Mouse (Mus musculus): ENCODE measurements around the gene Rps28. TPM values are rescaled to one million over a fixed set of nuclear protein-coding genes. Genes with fewer than 3 reads are reported as not detected.

The Rps28 gene
- polyA plus RNA-seq, 1 experiment = 587 TPM

DNA sequence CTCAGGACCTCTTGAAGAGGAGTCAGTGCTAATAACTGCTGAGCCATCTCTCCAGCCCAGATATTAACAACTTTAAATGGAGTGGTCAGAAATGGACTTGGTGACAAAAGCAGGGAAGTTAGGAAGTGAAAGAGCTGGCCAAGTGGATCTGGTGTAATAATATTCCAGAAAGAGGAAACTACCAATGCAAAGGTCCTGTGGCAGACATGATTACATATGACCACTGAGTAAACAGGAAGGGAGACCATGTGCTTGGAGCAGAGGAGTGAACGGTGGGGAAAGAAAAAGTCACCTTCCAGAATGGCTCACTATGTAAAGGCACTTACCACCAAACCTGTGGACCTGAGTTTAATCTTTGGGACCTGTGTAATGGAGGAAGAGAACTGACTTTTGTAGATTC, 25.1 kb downstream of the Rps28 start:
- Histone ChIP-seq H3K27ac (replicated peaks; ENCODE audit: low read depth, low read length) (no peak overlapping the region), H3K4me3 (ENCODE audit: insufficient read depth, low read depth, low read length) (no peak overlapping the region), H3K4me1 (ENCODE audit: control insufficient read depth, insufficient read depth, insufficient read length, low read length) (peaks cover 7% of the 10 kb centered on the region)

DNA sequence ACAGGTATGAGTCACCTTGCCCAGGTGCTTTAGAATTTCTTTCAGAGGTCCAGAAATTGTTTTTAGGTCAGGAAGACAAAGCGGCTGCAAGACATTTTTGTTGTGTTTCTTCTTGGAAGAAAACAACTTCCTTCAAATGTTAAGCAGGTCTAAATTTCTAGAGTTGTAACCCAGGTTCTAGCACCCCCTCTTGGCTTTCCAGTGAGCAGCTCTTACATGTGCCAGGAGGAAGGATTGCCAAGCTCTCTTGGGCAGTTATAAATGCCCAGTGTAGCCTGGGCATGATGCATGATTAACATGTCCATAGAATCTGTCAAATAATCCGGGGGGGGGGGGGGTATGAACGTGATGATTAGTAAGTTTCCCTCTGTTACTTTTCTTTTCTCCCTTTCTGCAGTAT, 26.1 kb downstream of the Rps28 start:
- no peak overlapping the region for H3K4me3 ChIP-seq (ENCODE audit: insufficient read depth, low read depth, low read length)
- H3K27ac ChIP-seq (replicated peaks; ENCODE audit: low read depth, low read length) = no peak overlapping the region; the same call in 1 of the 2 replicates
- peaks cover 7% of the 10 kb centered on the region for H3K4me1 ChIP-seq (ENCODE audit: control insufficient read depth, insufficient read depth, insufficient read length, low read length)

DNA sequence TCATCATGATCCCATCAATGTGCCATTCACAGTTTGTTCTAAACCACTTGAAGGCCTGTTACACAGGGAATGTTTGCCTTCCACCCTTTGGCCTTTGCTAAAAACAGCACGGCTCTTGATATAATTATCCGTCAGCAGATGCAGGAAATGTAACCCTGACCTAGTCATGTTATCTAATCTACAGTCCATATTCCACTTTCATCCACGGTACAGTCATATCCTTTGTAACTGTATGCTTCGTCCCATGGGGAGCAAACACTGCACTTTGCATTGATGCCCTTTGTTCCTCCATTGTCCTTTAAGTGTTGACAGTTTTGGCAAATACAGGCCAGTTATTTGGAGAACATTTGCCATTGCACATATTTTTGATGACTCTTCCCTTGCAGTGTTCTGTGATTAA, 35.6 kb downstream of the Rps28 start:
- no peak overlapping the region for H3K4me3 ChIP-seq (ENCODE audit: insufficient read depth, low read depth, low read length)
- peaks cover 16% of the 10 kb centered on the region for H3K4me1 ChIP-seq (ENCODE audit: control insufficient read depth, insufficient read depth, insufficient read length, low read length)
- H3K27ac ChIP-seq (replicated peaks; ENCODE audit: low read depth, low read length) = peak overlapping the region; percentile 89

DNA sequence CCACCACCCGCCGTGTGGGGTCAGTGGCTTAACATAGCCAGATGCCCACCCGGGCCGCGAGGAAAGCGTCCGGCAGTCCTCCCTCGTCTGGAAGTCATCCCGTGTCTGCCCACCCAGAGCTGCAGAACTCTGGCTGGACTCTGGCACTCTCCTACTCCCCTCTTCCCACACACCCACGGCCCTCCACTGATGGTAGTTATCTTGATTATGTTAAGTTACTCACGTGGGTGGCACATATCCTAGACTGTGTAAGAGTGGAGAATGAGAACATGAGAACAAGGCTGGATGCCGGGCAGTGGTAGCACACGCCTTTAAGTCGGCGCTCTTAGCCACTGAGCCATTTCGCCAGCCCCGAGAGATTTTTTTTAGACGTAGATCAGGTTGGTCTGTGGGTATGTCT, 38.0 kb downstream of the Rps28 start:
- peaks cover 25% of the 10 kb centered on the region for H3K4me1 ChIP-seq (ENCODE audit: control insufficient read depth, insufficient read depth, insufficient read length, low read length)
- no peak overlapping the region for H3K4me3 ChIP-seq (ENCODE audit: insufficient read depth, low read depth, low read length)
- no peak overlapping the region for H3K27ac ChIP-seq (replicated peaks; ENCODE audit: low read depth, low read length)

DNA sequence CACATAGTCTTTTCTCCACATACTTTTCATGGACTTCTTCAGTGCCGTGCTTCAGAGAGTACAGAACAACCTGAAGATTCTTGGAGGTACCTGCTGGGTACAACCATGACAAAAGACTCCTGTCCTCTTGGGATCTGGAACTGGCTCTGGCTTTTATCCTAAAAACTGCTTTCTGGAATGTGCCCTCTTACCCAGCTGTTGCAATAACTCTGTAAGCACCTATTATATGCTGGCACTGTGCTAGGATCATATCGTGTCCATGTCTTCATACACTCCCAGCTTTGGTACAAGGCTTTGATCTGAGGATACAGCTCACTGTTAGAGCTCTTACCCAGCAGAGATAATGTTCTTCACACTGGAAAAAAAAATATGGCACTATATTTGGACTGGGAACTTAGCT, 39.4 kb downstream of the Rps28 start:
- H3K27ac ChIP-seq (replicated peaks; ENCODE audit: low read depth, low read length) = peak overlapping the region; percentile 35; the same call in 1 of the 2 replicates
- peaks cover 25% of the 10 kb centered on the region for H3K4me1 ChIP-seq (ENCODE audit: control insufficient read depth, insufficient read depth, insufficient read length, low read length)
- H3K4me3 ChIP-seq (ENCODE audit: insufficient read depth, low read depth, low read length) = no peak overlapping the region

DNA sequence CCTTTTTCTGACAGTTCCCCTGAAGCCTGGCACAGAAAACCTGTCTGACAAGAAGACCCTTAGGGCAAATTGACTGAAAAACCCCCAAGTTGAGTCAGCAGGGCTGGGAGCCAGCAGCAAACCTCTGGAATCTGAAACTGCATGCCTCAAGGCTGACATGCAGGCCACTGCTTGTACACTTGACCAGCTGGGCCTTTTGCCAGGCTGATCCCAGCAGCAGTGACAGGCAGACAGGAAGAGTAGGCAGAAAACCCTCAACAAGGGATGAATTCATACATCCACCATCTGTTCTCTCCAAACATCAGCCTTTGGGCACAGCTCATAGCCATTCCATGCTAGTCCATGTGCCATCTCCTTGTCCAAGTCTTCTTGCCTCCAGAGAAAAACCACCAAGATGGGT, 41.0 kb downstream of the Rps28 start:
- Histone ChIP-seq H3K4me3 (ENCODE audit: insufficient read depth, low read depth, low read length) (no peak overlapping the region), H3K27ac (replicated peaks; ENCODE audit: low read depth, low read length) (peak overlapping the region; percentile 87), H3K4me1 (ENCODE audit: control insufficient read depth, insufficient read depth, insufficient read length, low read length) (peaks cover 22% of the 10 kb centered on the region)

DNA sequence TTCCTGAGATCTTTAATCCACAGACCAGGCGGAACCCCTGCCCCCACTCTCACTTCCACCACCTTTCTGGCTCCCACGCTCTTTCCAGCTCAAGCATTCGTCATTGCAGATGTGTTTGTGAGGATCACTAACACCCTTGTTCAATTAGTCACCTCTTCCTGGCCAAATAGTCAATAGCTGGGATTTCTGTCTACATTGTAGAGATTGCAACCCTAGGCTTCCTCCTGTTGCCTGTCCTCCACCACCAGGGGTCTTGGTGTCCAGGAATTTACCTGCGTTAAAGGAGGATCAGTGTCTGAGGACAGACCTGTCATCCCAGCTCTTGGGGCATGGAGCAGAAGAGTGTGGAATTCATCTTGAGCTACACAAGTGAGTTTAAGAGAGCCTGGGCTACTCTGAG, 42.3 kb downstream of the Rps28 start:
- H3K4me3 ChIP-seq (ENCODE audit: insufficient read depth, low read depth, low read length) = peak overlapping the region; percentile 77
- peaks cover 20% of the 10 kb centered on the region for H3K4me1 ChIP-seq (ENCODE audit: control insufficient read depth, insufficient read depth, insufficient read length, low read length)
- peak overlapping the region; percentile 98 for H3K27ac ChIP-seq (replicated peaks; ENCODE audit: low read depth, low read length)

DNA sequence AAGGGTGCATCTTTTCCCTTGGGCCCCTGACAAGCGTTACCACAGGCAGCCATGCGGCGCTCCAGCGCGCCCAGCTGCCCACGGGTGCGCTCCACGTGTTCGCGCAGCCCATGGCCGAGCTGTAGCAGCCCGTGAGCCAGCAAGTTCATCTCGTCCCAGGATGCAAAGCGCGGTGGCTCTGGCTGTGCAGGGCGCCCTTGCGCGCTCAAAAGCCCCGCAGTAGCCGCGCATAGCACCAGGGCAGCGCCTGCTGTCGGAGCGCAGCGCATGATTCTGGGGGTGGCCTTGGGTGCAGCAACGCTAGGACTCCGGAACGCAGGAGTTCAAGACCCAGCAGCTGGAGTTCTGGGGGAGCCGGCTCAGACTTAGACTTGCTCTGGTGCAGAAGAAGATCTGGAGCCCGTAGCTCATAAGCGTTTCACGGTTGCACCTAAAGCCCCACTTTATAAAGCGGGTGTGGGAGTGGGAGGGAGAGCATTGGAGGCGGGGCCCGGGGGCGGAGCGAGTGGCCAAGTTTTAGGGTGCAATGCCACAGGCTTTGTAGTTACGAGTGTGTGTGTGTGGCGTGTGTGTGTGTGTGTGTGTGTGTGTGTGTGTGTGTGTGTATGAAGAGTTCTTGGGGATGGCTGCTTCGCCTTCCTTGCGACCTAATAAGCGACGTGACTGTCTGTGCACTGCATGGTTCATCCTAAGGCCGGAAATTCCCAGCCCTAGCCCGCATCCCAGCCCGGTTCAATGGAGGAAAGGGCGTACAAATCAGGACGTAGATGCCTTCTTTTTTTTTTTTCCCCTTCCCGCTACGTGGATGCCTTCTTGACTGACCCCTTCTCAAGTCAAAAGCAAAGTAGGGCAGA, 43.0 kb downstream of the Rps28 start, which contains the start of gene Angptl4:
TSS of gene Angptl4 (minus strand) at position 707 of the 854 bp plus-strand sequence.
- Histone ChIP-seq H3K4me1 (ENCODE audit: control insufficient read depth, insufficient read depth, insufficient read length, low read length) (peaks cover 20% of the 10 kb centered on the region), H3K27ac (replicated peaks; ENCODE audit: low read depth, low read length) (peak within 1 kb of the TSS; percentile 98), H3K4me3 (ENCODE audit: insufficient read depth, low read depth, low read length) (peak within 1 kb of the TSS; percentile 77)

DNA sequence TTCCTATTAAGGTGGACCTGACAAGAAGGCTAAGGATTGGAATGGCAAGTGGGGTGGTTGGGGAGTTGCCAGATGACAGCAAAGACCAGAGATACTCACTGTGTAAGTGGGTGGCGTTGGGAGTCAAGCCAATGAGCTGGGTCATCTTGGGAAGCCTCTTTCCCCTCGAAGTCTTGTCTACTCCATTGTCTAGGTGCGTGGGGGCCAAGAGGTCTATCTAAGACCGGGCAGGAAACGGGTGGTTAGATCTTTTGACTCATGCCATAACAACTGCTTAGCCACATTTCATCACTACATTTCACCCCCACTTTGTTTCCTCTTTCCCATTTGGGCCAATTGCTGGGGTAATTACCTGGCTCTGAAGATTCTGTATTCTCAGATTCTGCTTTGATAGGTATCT, 43.9 kb downstream of the Rps28 start:
- peak overlapping the region; percentile 77 for H3K4me3 ChIP-seq (ENCODE audit: insufficient read depth, low read depth, low read length)
- peaks cover 20% of the 10 kb centered on the region for H3K4me1 ChIP-seq (ENCODE audit: control insufficient read depth, insufficient read depth, insufficient read length, low read length)
- H3K27ac ChIP-seq (replicated peaks; ENCODE audit: low read depth, low read length) = peak overlapping the region; percentile 98

DNA sequence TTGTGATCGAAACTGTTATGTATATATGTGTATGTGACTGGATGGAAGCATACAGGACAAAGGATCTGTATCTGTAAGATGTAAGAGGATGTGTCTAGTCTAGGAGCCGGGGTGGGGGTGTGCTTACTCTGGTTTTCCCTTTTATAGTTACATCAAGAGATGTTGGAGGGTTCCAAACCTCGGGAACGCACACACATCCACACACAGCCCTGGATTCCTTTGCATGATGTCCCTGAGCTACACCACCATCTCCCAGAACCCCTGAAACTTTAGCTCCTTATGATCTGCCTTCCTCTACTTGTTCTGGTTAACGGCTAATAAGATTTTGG, 44.4 kb downstream of the Rps28 start:
- peaks cover 19% of the 10 kb centered on the region for H3K4me1 ChIP-seq (ENCODE audit: control insufficient read depth, insufficient read depth, insufficient read length, low read length)
- H3K4me3 ChIP-seq (ENCODE audit: insufficient read depth, low read depth, low read length) = peak overlapping the region; percentile 77
- peak overlapping the region; percentile 98 for H3K27ac ChIP-seq (replicated peaks; ENCODE audit: low read depth, low read length)

DNA sequence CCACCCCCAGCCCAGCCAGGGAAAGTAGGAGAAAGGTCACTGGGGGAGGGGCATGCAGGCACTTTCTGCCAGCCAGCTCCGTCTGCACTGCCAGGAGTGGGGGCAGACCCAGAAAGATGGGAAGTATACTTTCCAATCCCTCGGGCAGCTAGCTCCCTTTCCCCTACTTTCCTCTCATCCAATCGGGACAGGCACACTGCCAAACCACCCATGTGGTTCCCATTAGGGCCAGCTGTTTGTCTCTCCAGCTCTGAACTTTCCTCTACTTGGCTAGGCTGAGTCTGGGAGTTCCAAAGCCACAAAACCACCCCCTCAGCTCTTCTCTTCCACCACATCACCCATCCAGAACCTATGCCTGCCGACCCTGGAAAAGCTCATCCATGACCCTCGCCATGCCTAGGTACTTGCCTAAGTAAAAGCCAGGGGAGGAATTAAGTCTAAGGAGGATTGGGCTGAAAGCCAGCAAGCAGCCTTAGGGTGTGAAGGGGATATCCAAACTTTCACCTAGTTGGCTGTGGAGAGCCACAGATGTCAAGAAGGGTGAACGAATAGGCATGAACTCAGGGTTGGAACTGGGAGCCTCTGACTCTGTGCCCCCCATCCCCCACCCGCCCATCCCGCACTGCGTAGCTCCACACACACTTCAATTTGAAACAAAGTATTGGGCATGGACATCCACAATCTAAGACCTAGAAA, 44.9 kb downstream of the Rps28 start:
- peak overlapping the region; percentile 98 for H3K27ac ChIP-seq (replicated peaks; ENCODE audit: low read depth, low read length)
- peaks cover 15% of the 10 kb centered on the region for H3K4me1 ChIP-seq (ENCODE audit: control insufficient read depth, insufficient read depth, insufficient read length, low read length)
- H3K4me3 ChIP-seq (ENCODE audit: insufficient read depth, low read depth, low read length) = peak overlapping the region; percentile 77

DNA sequence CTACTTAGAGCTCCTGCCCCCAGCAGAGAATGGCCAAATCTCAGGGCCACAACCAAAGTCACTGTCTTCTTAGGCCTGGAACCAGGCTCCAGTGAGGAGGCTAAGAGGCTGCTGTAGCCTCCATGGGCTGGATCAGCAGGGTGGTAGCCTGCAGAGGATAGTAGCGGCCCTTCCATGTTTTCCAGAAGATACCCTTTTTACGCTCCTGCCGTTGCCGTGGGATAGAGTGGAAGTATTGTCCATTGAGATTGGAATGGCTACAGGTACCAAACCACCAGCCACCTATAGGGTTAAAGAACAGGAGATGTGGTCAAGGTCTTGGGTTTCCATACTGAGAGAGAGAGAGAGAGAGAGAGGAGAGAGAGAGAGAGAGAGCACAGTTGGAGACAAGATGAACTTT, 49.1 kb downstream of the Rps28 start:
- Histone ChIP-seq H3K4me3 (ENCODE audit: insufficient read depth, low read depth, low read length) (no peak overlapping the region), H3K27ac (replicated peaks; ENCODE audit: low read depth, low read length) (peak overlapping the region; percentile 43), H3K4me1 (ENCODE audit: control insufficient read depth, insufficient read depth, insufficient read length, low read length) (peaks cover 3% of the 10 kb centered on the region)

DNA sequence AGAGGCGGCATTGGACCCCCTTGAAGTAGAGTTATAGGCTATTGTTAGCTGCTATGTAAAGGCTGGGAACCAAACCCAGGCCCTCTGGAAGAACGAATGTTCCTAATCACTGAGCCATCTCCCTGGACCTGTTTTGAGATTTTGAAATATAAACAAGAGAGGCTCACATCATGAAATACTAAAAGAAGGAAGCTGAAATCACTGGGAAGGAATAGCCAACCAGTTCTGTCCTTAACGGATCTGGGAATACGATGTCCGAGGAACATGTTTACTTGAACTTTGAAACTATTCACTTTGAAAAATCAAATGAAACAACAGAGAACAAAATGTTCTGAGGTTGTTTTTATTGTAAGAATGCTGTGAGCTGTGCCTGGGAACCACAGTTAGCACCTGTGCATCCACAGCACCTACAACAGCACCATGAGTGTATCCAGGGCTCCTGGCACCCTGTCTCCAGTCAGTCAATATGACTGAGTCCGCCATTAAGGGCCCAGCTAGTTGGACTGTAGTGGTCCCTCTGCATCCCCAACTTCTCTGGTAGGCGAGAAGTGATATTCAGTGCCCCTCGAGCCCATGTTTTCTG, 49.7 kb downstream of the Rps28 start:
- H3K4me3 ChIP-seq (ENCODE audit: insufficient read depth, low read depth, low read length) = no peak overlapping the region
- H3K27ac ChIP-seq (replicated peaks; ENCODE audit: low read depth, low read length) = no peak overlapping the region
- H3K4me1 ChIP-seq (ENCODE audit: control insufficient read depth, insufficient read depth, insufficient read length, low read length) = peaks cover 3% of the 10 kb centered on the region

DNA sequence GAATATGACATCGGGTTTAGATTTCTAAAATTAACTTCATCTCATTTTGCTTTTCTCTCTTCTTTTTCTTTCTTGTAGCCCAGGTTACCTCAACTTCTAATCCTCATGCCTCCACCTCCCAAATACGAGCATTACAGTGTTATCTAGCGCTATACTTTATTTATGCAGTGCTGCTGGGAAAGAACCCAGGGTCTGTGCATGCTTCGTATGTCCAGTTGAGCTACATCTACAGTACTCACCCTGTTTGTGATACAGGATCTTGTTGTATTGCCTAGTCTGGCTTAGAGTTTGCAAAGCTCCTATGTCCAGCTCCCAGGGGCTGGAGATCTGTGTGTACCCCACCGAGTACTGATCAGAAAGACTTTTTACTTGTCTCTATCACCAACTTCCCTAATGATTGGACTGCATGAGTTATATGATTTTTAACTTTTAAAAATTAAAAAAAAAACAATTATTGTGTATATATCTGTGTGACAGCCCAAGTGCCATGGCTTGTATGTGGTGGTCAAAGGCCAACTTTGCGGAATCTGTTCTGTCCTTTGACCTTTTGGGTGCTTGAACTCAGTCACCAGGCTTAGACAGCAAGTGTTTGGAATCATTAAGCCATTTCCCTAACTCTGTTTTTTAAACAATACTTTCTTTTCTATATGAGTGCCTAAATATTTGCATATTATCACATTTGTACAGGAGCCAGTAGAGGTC, 50.3 kb downstream of the Rps28 start:
- Histone ChIP-seq H3K4me3 (ENCODE audit: insufficient read depth, low read depth, low read length) (no peak overlapping the region), H3K4me1 (ENCODE audit: control insufficient read depth, insufficient read depth, insufficient read length, low read length) (peaks cover 3% of the 10 kb centered on the region), H3K27ac (replicated peaks; ENCODE audit: low read depth, low read length) (no peak overlapping the region)

DNA sequence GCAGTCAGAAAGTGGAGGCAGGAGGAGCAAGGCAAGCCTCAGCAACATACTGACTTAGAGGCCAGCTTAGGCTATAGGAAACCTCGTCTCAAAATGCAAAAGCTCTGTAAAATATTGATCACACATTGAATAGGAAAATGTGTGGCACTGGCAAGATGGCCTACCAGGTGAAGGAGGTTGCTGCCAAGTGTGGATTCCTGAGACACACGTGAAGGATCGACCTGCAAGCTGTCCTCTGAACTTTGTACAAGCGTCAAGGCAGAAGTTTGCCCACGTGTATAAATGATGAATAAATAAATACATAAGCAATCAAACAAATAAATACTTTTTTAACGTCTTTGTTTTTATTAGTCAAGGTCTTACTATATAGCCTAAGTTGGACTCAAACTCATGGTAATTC, 50.9 kb downstream of the Rps28 start:
- Histone ChIP-seq H3K27ac (replicated peaks; ENCODE audit: low read depth, low read length) (no peak overlapping the region), H3K4me3 (ENCODE audit: insufficient read depth, low read depth, low read length) (no peak overlapping the region), H3K4me1 (ENCODE audit: control insufficient read depth, insufficient read depth, insufficient read length, low read length) (peaks cover under 1% of the 10 kb centered on the region)
